Mouse (Mus musculus): ENCODE data around the gene Mindy1.

- peak; percentile 21; the same call in 1 of the 2 replicates for TF ChIP-seq CTCF (IDR thresholded peaks at IDR 0.05; ENCODE audit: control insufficient read depth, insufficient read depth, low read length)
- TF ChIP-seq POLR2A (IDR thresholded peaks at IDR 0.05; ENCODE audit: borderline replicate concordance, control insufficient read depth, low read depth, low read length): peak; percentile 78; the same call in 1 of the 2 replicates
These were observed 34.1 kb downstream of the Mindy1 start for GRCm38 (mm10) chr3:95315094-95315843.

All from bone marrow, adult 2 months (tissue).